Mouse (Mus musculus) testis, adult 2 months (tissue): ENCODE data around the gene Pou5f1.

Source experiments
- CTCF ChIP-seq: fragments of 200-500 bp; IDR thresholded peaks from 2 replicates; pipeline ENCODE4 v1.5.1; 2012; ENCODE audit warnings: low read depth, mild to moderate bottlenecking, inconsistent platforms, low read length, moderate library complexity; ENCODE audit not compliant: control insufficient read depth, insufficient read depth, insufficient replicate concordance
- POLR2A ChIP-seq: fragments of 200-500 bp; IDR thresholded peaks from 2 replicates; pipeline ENCODE4 v1.6.1; 2012; ENCODE audit warnings: low read depth, mild to moderate bottlenecking, inconsistent platforms, low read length, moderate library complexity; ENCODE audit not compliant: control insufficient read depth

DNA sequence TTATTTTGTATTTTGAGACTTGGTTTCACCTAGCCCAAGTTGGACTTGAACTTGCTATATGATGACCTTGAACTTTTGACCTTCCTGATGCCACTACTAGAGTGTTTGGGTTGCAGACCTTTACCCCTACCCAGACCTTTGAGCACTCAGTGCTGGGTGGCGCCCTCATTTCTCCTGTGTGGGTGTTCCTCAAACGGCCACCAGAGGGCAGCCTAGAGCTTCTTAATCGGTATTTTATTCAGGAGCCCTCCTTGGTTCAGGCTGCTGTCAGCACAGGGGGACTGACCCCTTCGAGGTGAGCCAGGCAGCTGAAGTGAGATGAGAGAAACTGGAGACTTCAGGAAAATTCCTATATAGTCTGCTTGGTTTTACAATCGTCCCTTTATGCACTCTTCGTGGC lies 38.9 kb downstream of the Pou5f1 start:
- TF ChIP-seq POLR2A (no peak), CTCF (peak; percentile 76)
